Mouse (Mus musculus) embryonic facial prominence, embryonic 11.5 days (tissue): ENCODE measurements around the gene Olfr30. TPM values are rescaled to one million over a fixed set of nuclear protein-coding genes. Genes with fewer than 3 reads are reported as not detected.

Experiments
- ATAC-seq: fragments of 200-750 bp; cut with Nextera tagmentation; replicated peaks from 2 replicates; pipeline ENCODE4 v1.8.0; 2017; ENCODE audit warnings: low read depth; ENCODE audit not compliant: insufficient number of reproducible peaks, low FRiP score, low TSS enrichment
- DNase-seq: peaks from one replicate; pipeline ENCODE4 v3.0.0-alpha.2; 2015; ENCODE audit warnings: low spot score
- H3K27ac ChIP-seq: fragments of 300-500 bp; sonication (generic); replicated peaks from 2 replicates; pipeline ENCODE4 v1.5.1; 2014; ENCODE audit warnings: mild to moderate bottlenecking, low read depth, low read length, control low read depth
- H3K27me3 ChIP-seq: fragments of 300-500 bp; sonication (generic); 2 replicates; pipeline ENCODE4 v1.6.1; 2014; ENCODE audit warnings: mild to moderate bottlenecking, low read length, moderate library complexity, mixed read lengths; ENCODE audit not compliant: control insufficient read depth, insufficient read depth
- H3K36me3 ChIP-seq: fragments of 300-500 bp; sonication (generic); replicated peaks from 2 replicates; pipeline ENCODE4 v1.6.1; 2014; ENCODE audit warnings: low read depth, mild to moderate bottlenecking, low read length, moderate library complexity, mixed read lengths; ENCODE audit not compliant: control insufficient read depth, insufficient read depth
- H3K4me1 ChIP-seq: fragments of 300-500 bp; sonication (generic); 2 replicates; pipeline ENCODE4 v1.6.1; 2014; ENCODE audit warnings: low read length, mixed read lengths; ENCODE audit not compliant: control insufficient read depth, insufficient read depth
- H3K4me2 ChIP-seq: fragments of 300-500 bp; sonication (generic); 2 replicates; pipeline ENCODE4 v1.6.1; 2014; ENCODE audit warnings: low read depth, mild to moderate bottlenecking, control low read depth, low read length, moderate library complexity
- H3K4me3 ChIP-seq: fragments of 300-500 bp; sonication (generic); 2 replicates; pipeline ENCODE4 v1.5.1; 2014; ENCODE audit warnings: low read depth, low read length, control low read depth
- H3K9ac ChIP-seq: fragments of 300-500 bp; sonication (generic); replicated peaks from 2 replicates; pipeline ENCODE4 v1.6.1; 2014; ENCODE audit warnings: mild to moderate bottlenecking, control low read depth, low read length
- H3K9me3 ChIP-seq: fragments of 300-500 bp; sonication (generic); replicated peaks from 2 replicates; pipeline ENCODE4 v1.6.1; 2016; ENCODE audit warnings: mild to moderate bottlenecking, low read length, inconsistent platforms, mixed read lengths; ENCODE audit not compliant: control insufficient read depth
- WGBS: fragments of 180-500 bp; shearing (Covaris S2); extraction: QIAGEN DNeasy Blood & Tissue Kit; methylation state at CpG from one replicate; pipeline ENCODE4 v1.1.7; 2014; 5-methylcytosine and 5-hydroxymethylcytosine counted together
- polyA plus RNA-seq: library from polyadenylated mRNA; unstranded; fragments of >200 nt; fragmentation: Nextera tagmentation; extraction: Ambion mirVana; gene quantifications from 2 replicates; pipeline ENCODE4 v1.2.1, GENCODE M21; 2014

The Olfr30 gene
- polyA plus RNA-seq, 1 experiment from 2014 or later: not detected

- H3K4me1 ChIP-seq: no peaks in the 10 kb centered on the region
- H3K27ac ChIP-seq: no peak overlapping the region
- no peaks in the 10 kb centered on the region for H3K27me3 ChIP-seq
- WGBS: 52% methylated on average over 5 of the region's 5 CpGs
- H3K9ac ChIP-seq: no peak overlapping the region
- no peaks in the 10 kb centered on the region for H3K9me3 ChIP-seq
- H3K4me2 ChIP-seq: no peak overlapping the region
- ATAC-seq (no peak), DNase-seq (no peak)
- H3K36me3 ChIP-seq: no peaks in the 10 kb centered on the region
- no peak overlapping the region for H3K4me3 ChIP-seq
Observed at GRCm38 (mm10) chr11:58437866-58438265, 24.2 kb downstream of the Olfr30 start.

- H3K4me1 ChIP-seq: no peaks in the 10 kb centered on the region
- DNase-seq: no peak
- no peaks in the 10 kb centered on the region for H3K9me3 ChIP-seq
- no peak for ATAC-seq
- no peak within 1 kb of the TSS for H3K4me3 ChIP-seq
- H3K9ac ChIP-seq: no peak within 1 kb of the TSS
- 78% methylated on average over 3 of the region's 3 CpGs for whole genome bisulfite sequencing
- H3K27me3 ChIP-seq: no peaks in the 10 kb centered on the region
- H3K36me3 ChIP-seq: no peaks in the 10 kb centered on the region
- no peak within 1 kb of the TSS for H3K27ac ChIP-seq
- no peak within 1 kb of the TSS for H3K4me2 ChIP-seq
Observed at GRCm38 (mm10) chr11:58432259-58432658, 29.8 kb downstream of the Olfr30 start, which contains the start of gene Gm12253. Gene Gm12253, plus strand, starts transcription at chr11:58432559.

- DNase-seq (no peak), ATAC-seq (no peak)
- no peaks in the 10 kb centered on the region for H3K36me3 ChIP-seq
Observed at GRCm38 (mm10) chr11:58420815-58421214, 41.3 kb downstream of the Olfr30 start, which contains the start of gene 1810065E05Rik. Gene 1810065E05Rik, plus strand, starts transcription at chr11:58421111.

GRCm38 (mm10) chr11:58418336-58418735 lies 43.7 kb downstream of the Olfr30 start:
- Histone ChIP-seq H3K4me2 (no peak overlapping the region), H3K36me3 (no peaks in the 10 kb centered on the region), H3K9ac (no peak overlapping the region), H3K27me3 (no peaks in the 10 kb centered on the region), H3K4me3 (no peak overlapping the region), H3K9me3 (no peaks in the 10 kb centered on the region), H3K27ac (no peak overlapping the region), H3K4me1 (no peaks in the 10 kb centered on the region)
- WGBS: 86% methylated on average over 3 of the region's 3 CpGs
- ATAC-seq (no peak), DNase-seq (no peak)

More at GRCm38 (mm10) chr11:58420815-58421214, 41.3 kb downstream of the Olfr30 start, which contains the start of gene 1810065E05Rik:
- Histone ChIP-seq H3K27ac (no peak within 1 kb of the TSS), H3K4me1 (no peaks in the 10 kb centered on the region), H3K4me2 (no peak within 1 kb of the TSS), H3K4me3 (no peak within 1 kb of the TSS), H3K27me3 (no peaks in the 10 kb centered on the region), H3K9me3 (no peaks in the 10 kb centered on the region), H3K9ac (no peak within 1 kb of the TSS)
- 75% methylated on average over 1 of the region's 1 CpGs for WGBS

- Histone ChIP-seq H3K27ac (no peak overlapping the region), H3K36me3 (no peaks in the 10 kb centered on the region), H3K4me1 (no peaks in the 10 kb centered on the region), H3K9ac (no peak overlapping the region), H3K27me3 (no peaks in the 10 kb centered on the region), H3K4me2 (no peak overlapping the region), H3K4me3 (no peak overlapping the region), H3K9me3 (no peaks in the 10 kb centered on the region)
- WGBS: 80% methylated on average over 3 of the region's 3 CpGs
- no peak for ATAC-seq
- DNase-seq: no peak
Observed at GRCm38 (mm10) chr11:58408066-58408465, 54.0 kb downstream of the Olfr30 start.

Other genes starting within 250 kb of the Olfr30 start
- gene 4930438A08Rik, start 187.5 kb downstream of the Olfr30 start, polyA plus RNA-seq: 0.20 TPM in 1 of 2 replicates, not detected in the other
- gene Zfp692, start 155.2 kb downstream of the Olfr30 start, polyA plus RNA-seq: 10.9 TPM in 2 replicates
- 24.4 and 26.0 TPM in 2 replicates for gene Zfp672, start 131.9 kb downstream of the Olfr30 start, polyA plus RNA-seq
- 21.0 and 22.5 TPM in 2 replicates for gene Sh3bp5l, start 131.5 kb downstream of the Olfr30 start, polyA plus RNA-seq
- gene Lypd8, start 83.2 kb downstream of the Olfr30 start, polyA plus RNA-seq: not detected in 2 replicates
- not detected in 2 replicates for gene 1810065E05Rik, start 41.2 kb downstream of the Olfr30 start, polyA plus RNA-seq
- not detected in 2 replicates for gene Gm12253, start 29.7 kb downstream of the Olfr30 start, polyA plus RNA-seq
- not detected in 2 replicates for gene Lypd9, start 9.3 kb downstream of the Olfr30 start, polyA plus RNA-seq
- gene Olfr332, start 30.3 kb upstream of the Olfr30 start, polyA plus RNA-seq: not detected in 2 replicates
- gene Olfr331, start 40.3 kb upstream of the Olfr30 start, polyA plus RNA-seq: not detected in 2 replicates
- not detected in 2 replicates for gene Olfr330, start 72.6 kb upstream of the Olfr30 start, polyA plus RNA-seq
- gene Olfr329-ps, start 84.2 kb upstream of the Olfr30 start, polyA plus RNA-seq: not detected in 2 replicates
- 0.07 TPM in 1 of 2 replicates, not detected in the other for gene Olfr328, start 93.4 kb upstream of the Olfr30 start, polyA plus RNA-seq
- gene Olfr224, start 108.3 kb upstream of the Olfr30 start, polyA plus RNA-seq: not detected in 2 replicates
- not detected in 2 replicates for gene Olfr325, start 115.5 kb upstream of the Olfr30 start, polyA plus RNA-seq
- not detected in 2 replicates for gene Olfr324, start 132.8 kb upstream of the Olfr30 start, polyA plus RNA-seq
- gene 2210407C18Rik, start 153.8 kb upstream of the Olfr30 start, polyA plus RNA-seq: not detected in 2 replicates
- not detected in 2 replicates for gene Olfr323, start 168.2 kb upstream of the Olfr30 start, polyA plus RNA-seq
- gene Trim58, start 178.2 kb upstream of the Olfr30 start, polyA plus RNA-seq: 0.28 and 0.43 TPM in 2 replicates
- not detected in 2 replicates for gene Olfr322, start 196.5 kb upstream of the Olfr30 start, polyA plus RNA-seq
- not detected in 2 replicates for gene Olfr320, start 218.8 kb upstream of the Olfr30 start, polyA plus RNA-seq
- gene Olfr319, start 236.9 kb upstream of the Olfr30 start, polyA plus RNA-seq: not detected in 2 replicates